Mouse (Mus musculus): Measurements from ENCODE around the gene Dis3l2. TPM values are rescaled to one million over a fixed set of nuclear protein-coding genes. Genes with fewer than 3 reads are reported as not detected.

Gene Dis3l2
- total RNA-seq, 2 experiments from 2014 or later, result 23.5 to 25.6 TPM

DNA sequence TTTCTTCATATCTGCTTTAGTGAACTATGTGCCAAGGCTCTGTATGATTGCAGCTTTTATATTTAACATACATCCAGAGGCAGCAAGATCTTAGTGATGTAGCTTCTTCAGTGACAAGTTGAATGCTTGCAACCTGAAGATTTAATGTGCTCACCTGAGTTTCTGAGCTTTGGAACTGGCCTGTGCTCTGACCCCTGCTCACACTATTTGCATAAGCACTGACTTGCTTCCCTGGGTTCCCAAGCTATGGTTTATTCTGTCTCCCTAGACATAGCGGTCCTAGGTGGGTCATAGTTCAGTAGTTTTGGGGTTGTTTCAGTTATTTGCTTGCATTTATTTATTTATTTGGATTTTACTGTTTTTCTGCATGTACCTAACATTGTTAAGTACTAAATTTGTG lies 14.6 kb downstream of the Dis3l2 start:
- intact Hi-C loops (cut with DNase I), result no loop called here
- no peak for DNase-seq (ENCODE audit: low spot score in 2 of 2)

DNA sequence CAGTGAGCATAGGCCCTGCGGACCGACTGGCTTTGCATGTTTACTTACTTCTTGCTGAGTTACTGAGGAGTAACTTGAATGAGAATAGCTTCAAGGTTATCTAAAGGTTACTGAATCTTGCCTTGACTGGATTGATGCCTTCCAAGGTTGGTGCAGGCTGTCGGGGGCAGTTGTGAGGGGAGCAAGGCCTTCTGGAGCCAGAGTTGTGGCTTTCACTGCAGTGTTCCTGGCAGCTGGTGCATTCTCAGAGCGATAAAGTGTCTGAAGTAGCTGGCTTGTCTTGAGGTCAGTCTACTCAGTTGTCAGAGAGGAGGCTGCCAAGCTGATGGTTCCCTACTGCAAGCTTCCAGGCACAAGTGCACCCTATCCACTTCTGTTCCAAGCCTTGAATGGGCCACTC lies 15.8 kb downstream of the Dis3l2 start:
- DNase-seq (ENCODE audit: low spot score in 2 of 2), result no peak
- intact Hi-C loops (cut with DNase I), result no loop called here

DNA sequence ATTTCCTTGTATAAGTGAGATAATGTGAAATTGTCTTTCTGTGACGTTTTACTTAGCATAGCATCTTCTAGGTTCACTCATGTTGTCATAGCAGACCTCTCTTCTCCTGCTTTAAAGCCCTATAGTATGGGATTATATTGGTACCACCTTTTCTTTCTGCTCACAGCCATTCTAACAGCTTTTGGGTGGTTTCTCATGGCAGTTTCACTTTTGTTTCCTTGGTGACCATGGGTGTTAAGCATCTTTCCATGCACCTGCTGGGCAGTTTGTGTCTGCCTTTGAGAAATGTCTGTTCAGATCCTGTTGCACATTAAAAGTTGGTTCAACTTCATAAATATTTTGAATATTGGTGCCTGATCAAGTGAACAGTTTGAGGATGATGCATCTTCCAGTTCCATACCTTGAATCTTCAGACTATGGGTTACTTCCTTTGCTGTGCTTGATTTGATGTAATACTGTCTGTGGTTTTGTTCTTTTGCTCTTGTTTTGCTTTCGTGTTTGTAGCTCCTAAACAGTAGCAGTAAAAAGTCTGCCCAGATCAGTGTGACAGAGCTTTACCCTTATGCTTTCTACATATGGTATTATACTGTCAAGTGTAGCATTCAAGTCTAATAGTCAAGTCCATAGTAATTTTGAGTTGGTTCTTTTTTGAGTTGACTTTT lies 29.7 kb downstream of the Dis3l2 start:
- intact Hi-C loops (cut with DNase I), result no loop called here
- no peak for DNase-seq (ENCODE audit: low spot score in 2 of 2)

GRCm38 (mm10) chr1:86736414-86736813 lies 32.8 kb downstream of the Dis3l2 start:
- intact Hi-C loops (cut with DNase I), result no loop called here
- DNase-seq (ENCODE audit: low spot score in 2 of 2), result no peak

- intact Hi-C loops (cut with DNase I), result no loop called here
- no peak for DNase-seq (ENCODE audit: low spot score in 2 of 2)
Observed at GRCm38 (mm10) chr1:86742896-86743295, 39.3 kb downstream of the Dis3l2 start.

- intact Hi-C loops (cut with DNase I), result no loop called here
- DNase-seq (ENCODE audit: low spot score in 2 of 2), result no peak
Observed at GRCm38 (mm10) chr1:86747034-86747433, 43.4 kb downstream of the Dis3l2 start.

GRCm38 (mm10) chr1:86750094-86750493 lies 46.5 kb downstream of the Dis3l2 start:
- intact Hi-C loops (cut with DNase I), result no loop called here
- no peak for DNase-seq (ENCODE audit: low spot score in 2 of 2)

GRCm38 (mm10) chr1:86753416-86753815 lies 49.8 kb downstream of the Dis3l2 start:
- no peak for DNase-seq (ENCODE audit: low spot score in 2 of 2)

DNA sequence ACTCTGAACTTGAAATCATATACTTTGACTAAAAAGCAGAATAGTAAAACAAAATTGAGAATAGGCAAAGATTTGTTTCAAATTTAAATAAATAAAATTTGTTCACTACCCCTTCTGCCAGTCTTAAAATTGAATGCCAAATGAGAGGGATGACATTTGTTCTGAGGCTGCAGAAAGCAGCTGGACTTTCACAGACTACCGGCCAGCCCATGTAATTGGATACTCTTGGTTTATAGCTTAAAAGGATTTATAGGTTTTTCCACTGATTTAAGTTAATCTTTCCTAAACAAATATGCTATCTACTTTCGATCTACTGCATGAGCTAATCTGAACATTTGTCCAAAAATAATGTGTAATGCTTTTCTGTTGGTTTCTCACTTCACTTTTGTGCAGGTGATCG lies 50.7 kb downstream of the Dis3l2 start:
- intact Hi-C loops (cut with DNase I), result no loop called here
- DNase-seq (ENCODE audit: low spot score in 2 of 2), result no peak

More at GRCm38 (mm10) chr1:86753416-86753815, 49.8 kb downstream of the Dis3l2 start:
- intact Hi-C loops (cut with DNase I), result no loop called here

GRCm38 (mm10) chr1:86758091-86758490 lies 54.5 kb downstream of the Dis3l2 start:
- DNase-seq (ENCODE audit: low spot score in 2 of 2), result no peak
- intact Hi-C loops (cut with DNase I), result no loop called here

DNA sequence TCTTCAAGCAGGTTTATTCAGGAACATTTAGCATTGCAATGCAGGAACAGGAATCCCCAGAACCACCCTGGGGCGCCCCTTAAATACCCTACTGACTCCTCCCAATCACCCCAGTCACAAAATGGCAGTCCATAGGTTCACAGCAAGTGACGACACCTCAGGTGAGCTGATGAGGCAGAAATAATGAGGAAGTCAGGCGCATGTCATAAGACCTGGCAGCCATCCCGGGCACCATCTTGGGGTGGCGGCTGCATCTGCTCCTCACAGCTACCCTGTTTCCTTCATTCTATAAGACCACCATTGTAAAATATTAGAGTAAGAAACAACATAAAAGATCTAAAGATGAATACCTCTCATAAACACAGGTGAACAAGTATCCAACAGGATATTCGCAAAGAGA lies 58.6 kb downstream of the Dis3l2 start:
- intact Hi-C loops (cut with DNase I), result no loop called here

GRCm38 (mm10) chr1:86801241-86801640 lies 97.6 kb downstream of the Dis3l2 start:
- DNase-seq (ENCODE audit: low spot score in 2 of 2), result no peak
- intact Hi-C loops (cut with DNase I), result no loop called here

More for the DNA sequence above, 58.6 kb downstream of the Dis3l2 start:
- DNase-seq (ENCODE audit: low spot score in 2 of 2), result no peak

GRCm38 (mm10) chr1:86811756-86812155 lies 108.1 kb downstream of the Dis3l2 start:
- no peak for DNase-seq (ENCODE audit: low spot score in 2 of 2)
- intact Hi-C loops (cut with DNase I), result no loop called here

DNA sequence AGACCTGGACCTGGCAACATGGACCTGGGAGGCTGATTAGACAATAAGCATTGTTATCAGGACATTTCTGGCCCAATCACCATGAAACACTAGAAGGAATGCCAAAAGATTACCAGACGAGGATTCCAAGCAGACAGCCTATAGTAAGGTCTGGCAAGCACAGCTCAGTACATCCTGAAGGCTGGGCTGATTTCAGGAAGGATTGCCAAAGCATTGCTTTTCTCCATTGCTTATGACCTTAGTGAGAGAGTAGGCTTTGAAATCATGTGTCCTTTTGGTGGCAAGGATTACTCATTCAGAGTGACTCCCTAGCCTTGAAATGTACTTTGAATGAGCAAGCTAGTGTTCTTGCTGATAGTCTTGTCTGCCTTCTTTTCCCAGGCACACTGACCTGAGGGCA lies 118.7 kb downstream of the Dis3l2 start:
- DNase-seq (ENCODE audit: low spot score in 2 of 2), result no peak
- intact Hi-C loops (cut with DNase I), result no loop called here

GRCm38 (mm10) chr1:86834351-86834987 lies 130.9 kb downstream of the Dis3l2 start:
- intact Hi-C loops (cut with DNase I), result no loop called here
- DNase-seq (ENCODE audit: low spot score in 2 of 2), result peak; percentile 5 to 26

- peak in 1 of 2 experiments; percentile 64 for DNase-seq (ENCODE audit: low spot score in 2 of 2)
- intact Hi-C loops (cut with DNase I), result no loop called here
Observed at GRCm38 (mm10) chr1:86834988-86835387, 131.4 kb downstream of the Dis3l2 start.

- intact Hi-C loops (cut with DNase I), result no loop called here
- DNase-seq (ENCODE audit: low spot score in 2 of 2), result no peak
Observed at GRCm38 (mm10) chr1:86850754-86851153, 147.1 kb downstream of the Dis3l2 start.

- no peak for DNase-seq (ENCODE audit: low spot score in 2 of 2)
- intact Hi-C loops (cut with DNase I), result no loop called here
Observed at GRCm38 (mm10) chr1:86858876-86859275, 155.3 kb downstream of the Dis3l2 start.

- intact Hi-C loops (cut with DNase I), result no loop called here
- no peak for DNase-seq (ENCODE audit: low spot score in 2 of 2)
Observed at GRCm38 (mm10) chr1:86859371-86859770, 155.8 kb downstream of the Dis3l2 start.

GRCm38 (mm10) chr1:86873745-86874144 lies 170.1 kb downstream of the Dis3l2 start:
- no peak for DNase-seq (ENCODE audit: low spot score in 2 of 2)
- intact Hi-C loops (cut with DNase I), result no loop called here

GRCm38 (mm10) chr1:86878743-86879142 lies 175.1 kb downstream of the Dis3l2 start:
- intact Hi-C loops (cut with DNase I), result no loop called here
- no peak for DNase-seq (ENCODE audit: low spot score in 2 of 2)

Measured in left cerebral cortex, postnatal 25 days (tissue).